Mouse (Mus musculus) myocyte (in vitro differentiated cells): ENCODE measurements at regions not wholly inside any gene's neighbourhood (a gene's known extent, or its start where the extent isn't known, plus 50 kb on each side); places are given as distances from the start of the nearest gene placed in this dataset.
"Not testable (repeated sequence)": the region's sequence is repeated elsewhere in the genome, so short reads cannot be mapped to it uniquely, and the experiment has no call there.

ENCODE experiments used
- E2F4 ChIP-seq: IDR thresholded peaks from one replicate; pipeline ENCODE4 v1.6.1; 2011; ENCODE audit warnings: mild to moderate bottlenecking, control low read depth, moderate library complexity; ENCODE audit not compliant: insufficient read depth
- MYOG ChIP-seq, 3 experiments: IDR thresholded peaks; one replicate each; pipeline ENCODE4 v1.6.1; 2011; ENCODE audit warnings: control low read depth in 2 of 3, low read depth in 2 of 3, mild to moderate bottlenecking in 2 of 3; ENCODE audit not compliant: insufficient read length in 2 of 3, control insufficient read depth in 1 of 3, insufficient read depth in 1 of 3
- POLR2A ChIP-seq: IDR thresholded peaks from one replicate; pipeline ENCODE4 v1.6.1; 2011; ENCODE audit warnings: low read depth, mild to moderate bottlenecking, control low read depth, moderate library complexity; ENCODE audit not compliant: insufficient read length
- POLR2AphosphoS2 ChIP-seq: IDR thresholded peaks from one replicate; pipeline ENCODE4 v1.6.1; 2011; ENCODE audit warnings: low read depth, control low read depth; ENCODE audit not compliant: insufficient read length

GRCm38 (mm10) chr4:143034324-143034723 lies 178.5 kb downstream of the Prdm2 start:
- not testable (repeated sequence) for TF ChIP-seq MYOG (IDR thresholded peaks at IDR 0.05; ENCODE audit: control insufficient read depth in 1 of 3, insufficient read depth in 1 of 3, insufficient read length in 2 of 3, low read depth in 2 of 3); POLR2A; POLR2AphosphoS2; E2F4
